Mouse (Mus musculus) ES-E14 (cell line): ENCODE data around the gene Cebpa.

Source experiments
- CHD2 ChIP-seq: IDR thresholded peaks from 2 replicates; pipeline ENCODE4 v1.6.1; 2014; ENCODE audit warnings: mild to moderate bottlenecking, low read depth, low read length, inconsistent platforms
- MAFK ChIP-seq: IDR thresholded peaks from 2 replicates; pipeline ENCODE4 v1.6.1; 2014; ENCODE audit warnings: mild to moderate bottlenecking, low read depth, low read length, inconsistent platforms; ENCODE audit not compliant: insufficient read depth
- ZC3H11A ChIP-seq: IDR thresholded peaks from 2 replicates; pipeline ENCODE4 v1.6.1; 2012; ENCODE audit warnings: low read depth, mild to moderate bottlenecking, inconsistent platforms, low read length, borderline replicate concordance
- ZNF384 ChIP-seq: IDR thresholded peaks from 2 replicates; pipeline ENCODE4 v1.6.1; 2012; ENCODE audit warnings: low read depth, low read length, inconsistent platforms

- TF ChIP-seq MAFK (no peak), ZNF384 (no peak), ZC3H11A (no peak), CHD2 (no peak)
Measured at GRCm38 (mm10) chr7:35121150-35121549, 2.1 kb downstream of the Cebpa start.
